Mouse (Mus musculus): ENCODE measurements around the gene Myo7a.

Gene Myo7a

GRCm38 (mm10) chr7:98142648-98143047, 23.3 kb upstream of the Myo7a start:
- DNase-seq (ENCODE audit: low read depth, low spot score), result no peak

- DNase-seq (ENCODE audit: low read depth, low spot score), result no peak
Measured at GRCm38 (mm10) chr7:98142247-98142646, 22.9 kb upstream of the Myo7a start.

GRCm38 (mm10) chr7:98141206-98141605, 21.9 kb upstream of the Myo7a start:
- no peak for DNase-seq (ENCODE audit: low read depth, low spot score)

- DNase-seq (ENCODE audit: low read depth, low spot score), result no peak
Measured at GRCm38 (mm10) chr7:98140597-98140996, 21.3 kb upstream of the Myo7a start.

GRCm38 (mm10) chr7:98139216-98139615, 19.9 kb upstream of the Myo7a start:
- no peak for DNase-seq (ENCODE audit: low read depth, low spot score)

- no peak for DNase-seq (ENCODE audit: low read depth, low spot score)
Measured at GRCm38 (mm10) chr7:98137995-98138394, 18.7 kb upstream of the Myo7a start.

- no peak for DNase-seq (ENCODE audit: low read depth, low spot score)
Measured at GRCm38 (mm10) chr7:98137583-98137982, 18.3 kb upstream of the Myo7a start.

- DNase-seq (ENCODE audit: low read depth, low spot score), result no peak
Measured at GRCm38 (mm10) chr7:98131751-98132150, 12.4 kb upstream of the Myo7a start.

GRCm38 (mm10) chr7:98125473-98125872, 6.1 kb upstream of the Myo7a start:
- DNase-seq (ENCODE audit: low read depth, low spot score), result no peak

GRCm38 (mm10) chr7:98124701-98125100, 5.4 kb upstream of the Myo7a start:
- DNase-seq (ENCODE audit: low read depth, low spot score), result no peak

GRCm38 (mm10) chr7:98121673-98122072, 2.3 kb upstream of the Myo7a start:
- DNase-seq (ENCODE audit: low read depth, low spot score), result no peak

GRCm38 (mm10) chr7:98121241-98121640, 1.9 kb upstream of the Myo7a start:
- DNase-seq (ENCODE audit: low read depth, low spot score), result no peak

GRCm38 (mm10) chr7:98120325-98120724, 1.0 kb upstream of the Myo7a start:
- no peak for DNase-seq (ENCODE audit: low read depth, low spot score)

- DNase-seq (ENCODE audit: low read depth, low spot score), result no peak
Measured at GRCm38 (mm10) chr7:98119961-98120232, 573 bp upstream of the Myo7a start.

- no peak for DNase-seq (ENCODE audit: low read depth, low spot score)
Measured at GRCm38 (mm10) chr7:98117012-98117660, 2.2 kb downstream of the Myo7a start.

- no peak for DNase-seq (ENCODE audit: low read depth, low spot score)
Measured at GRCm38 (mm10) chr7:98114656-98115055, 4.7 kb downstream of the Myo7a start.

- DNase-seq (ENCODE audit: low read depth, low spot score), result no peak
Measured at GRCm38 (mm10) chr7:98111233-98111632, 8.1 kb downstream of the Myo7a start.

- DNase-seq (ENCODE audit: low read depth, low spot score), result no peak
Measured at GRCm38 (mm10) chr7:98109771-98110170, 9.6 kb downstream of the Myo7a start.

- DNase-seq (ENCODE audit: low read depth, low spot score), result no peak
Measured at GRCm38 (mm10) chr7:98108636-98109430, 10.5 kb downstream of the Myo7a start.

- no peak for DNase-seq (ENCODE audit: low read depth, low spot score)
Measured at GRCm38 (mm10) chr7:98106272-98106671, 13.1 kb downstream of the Myo7a start.

- no peak for DNase-seq (ENCODE audit: low read depth, low spot score)
Measured at GRCm38 (mm10) chr7:98104481-98105435, 14.6 kb downstream of the Myo7a start.

GRCm38 (mm10) chr7:98103942-98104292, 15.4 kb downstream of the Myo7a start:
- no peak for DNase-seq (ENCODE audit: low read depth, low spot score)

Data from WW6 (cell line).